Mouse (Mus musculus) forebrain, embryonic 14.5 days (tissue): ENCODE measurements around the gene Ugt3a1. TPM values are rescaled to one million over a fixed set of nuclear protein-coding genes. Genes with fewer than 3 reads are reported as not detected.
"Not testable (repeated sequence)": the region's sequence is repeated elsewhere in the genome, so short reads cannot be mapped to it uniquely, and the experiment has no call there.

Experiments used
- ATAC-seq: fragments of 200-750 bp; cut with Nextera tagmentation; 2 replicates; pipeline ENCODE4 v1.8.0; 2017; ENCODE audit warnings: mild to moderate bottlenecking, moderate library complexity
- DNase-seq: peaks from one replicate; pipeline ENCODE4 v3.0.0-alpha.2; 2015; ENCODE audit warnings: low spot score
- H3K27ac ChIP-seq: fragments of 300-500 bp; sonication (generic); 2 replicates; pipeline ENCODE4 v1.5.1; 2014; ENCODE audit warnings: low read depth, mild to moderate bottlenecking, control low read depth, low read length, moderate library complexity
- H3K27me3 ChIP-seq: fragments of 300-500 bp; sonication (generic); replicated peaks from 2 replicates; pipeline ENCODE4 v1.6.1; 2014; ENCODE audit warnings: low read length, control low read depth, mixed read lengths; ENCODE audit not compliant: control insufficient read depth, insufficient read depth
- H3K36me3 ChIP-seq: fragments of 300-500 bp; sonication (generic); 2 replicates; pipeline ENCODE4 v1.6.1; 2014; ENCODE audit warnings: low read length, control low read depth; ENCODE audit not compliant: control insufficient read depth, insufficient read depth
- H3K4me1 ChIP-seq: fragments of 300-500 bp; sonication (generic); 2 replicates; pipeline ENCODE4 v1.6.1; 2014; ENCODE audit warnings: antibody characterized with exemption, low read length, control low read depth; ENCODE audit not compliant: control insufficient read depth, insufficient read depth
- H3K4me2 ChIP-seq: fragments of 300-500 bp; sonication (generic); 2 replicates; pipeline ENCODE4 v1.6.1; 2014; ENCODE audit warnings: mild to moderate bottlenecking, control low read depth, low read length
- H3K4me3 ChIP-seq: fragments of 300-500 bp; sonication (generic); 2 replicates; pipeline ENCODE4 v1.5.1; 2014; ENCODE audit warnings: low read depth, low read length, control low read depth
- H3K9ac ChIP-seq: fragments of 300-500 bp; sonication (generic); 2 replicates; pipeline ENCODE4 v1.6.1; 2014; ENCODE audit warnings: mild to moderate bottlenecking, low read length, control low read depth, moderate library complexity
- H3K9me3 ChIP-seq: fragments of 300-500 bp; sonication (generic); replicated peaks from 2 replicates; pipeline ENCODE4 v1.6.1; 2016; ENCODE audit warnings: low read length, control low read depth, mixed read lengths; ENCODE audit not compliant: control insufficient read depth
- WGBS: fragments of 180-500 bp; shearing (Covaris S2); extraction: QIAGEN DNeasy Blood & Tissue Kit; methylation state at CpG from one replicate; pipeline ENCODE4 v1.1.7; 2014; 5-methylcytosine and 5-hydroxymethylcytosine counted together
- polyA plus RNA-seq: library from polyadenylated mRNA; unstranded; fragments of >200 nt; fragmentation: Nextera tagmentation; extraction: Ambion mirVana; gene quantifications from 2 replicates; pipeline ENCODE4 v1.2.1, GENCODE M21; 2014

Gene Ugt3a1
- not detected in 2 replicates for polyA plus RNA-seq

GRCm38 (mm10) chr15:9276838-9277295 is at the start of gene Ugt3a1:
Gene Ugt3a1, plus strand, starts transcription at chr15:9276888.
- Histone ChIP-seq H3K36me3 (no peaks in the 10 kb centered on the region), H3K9ac (no peak within 1 kb of the TSS), H3K27ac (no peak within 1 kb of the TSS), H3K27me3 (no peaks in the 10 kb centered on the region), H3K4me2 (no peak within 1 kb of the TSS), H3K4me1 (no peaks in the 10 kb centered on the region), H3K4me3 (no peak within 1 kb of the TSS), H3K9me3 (no peaks in the 10 kb centered on the region)
- DNase-seq = no peak
- 96% methylated on average over 6 of the region's 6 CpGs for WGBS
- no peak for ATAC-seq

GRCm38 (mm10) chr15:9230917-9231316 is 45.8 kb upstream of the Ugt3a1 start:
- ATAC-seq, H3K27ac ChIP-seq, H3K4me3 ChIP-seq, H3K9ac ChIP-seq, H3K9me3 ChIP-seq, H3K27me3 ChIP-seq, H3K36me3 ChIP-seq, DNase-seq, H3K4me1 ChIP-seq, H3K4me2 ChIP-seq: not testable (repeated sequence)
- 85% methylated on average over 4 of the region's 4 CpGs for WGBS

DNA sequence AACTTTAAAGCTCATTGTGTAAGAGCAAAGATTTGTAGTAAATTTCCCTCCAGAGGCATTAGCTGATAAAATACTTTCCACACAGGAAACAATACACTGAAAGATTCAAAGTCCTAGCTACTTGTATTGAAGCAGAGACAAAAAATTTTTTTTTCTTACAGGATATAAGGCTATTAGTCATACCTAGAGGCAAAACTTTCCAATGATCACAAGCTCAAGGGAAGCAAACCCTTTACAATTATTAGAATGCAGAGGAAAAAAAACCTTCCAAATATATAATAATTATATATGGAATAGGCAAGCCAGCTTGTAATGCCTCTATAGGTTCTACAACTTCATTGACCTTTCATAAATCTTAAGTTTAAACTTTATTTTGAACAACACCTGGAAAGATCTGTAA is 30.3 kb upstream of the Ugt3a1 start:
- Histone ChIP-seq H3K4me3 (no peak overlapping the region), H3K4me1 (no peaks in the 10 kb centered on the region), H3K9me3 (no peaks in the 10 kb centered on the region), H3K36me3 (no peaks in the 10 kb centered on the region), H3K9ac (no peak overlapping the region), H3K27ac (no peak overlapping the region), H3K27me3 (no peaks in the 10 kb centered on the region), H3K4me2 (no peak overlapping the region)
- DNase-seq (no peak), ATAC-seq (no peak)

DNA sequence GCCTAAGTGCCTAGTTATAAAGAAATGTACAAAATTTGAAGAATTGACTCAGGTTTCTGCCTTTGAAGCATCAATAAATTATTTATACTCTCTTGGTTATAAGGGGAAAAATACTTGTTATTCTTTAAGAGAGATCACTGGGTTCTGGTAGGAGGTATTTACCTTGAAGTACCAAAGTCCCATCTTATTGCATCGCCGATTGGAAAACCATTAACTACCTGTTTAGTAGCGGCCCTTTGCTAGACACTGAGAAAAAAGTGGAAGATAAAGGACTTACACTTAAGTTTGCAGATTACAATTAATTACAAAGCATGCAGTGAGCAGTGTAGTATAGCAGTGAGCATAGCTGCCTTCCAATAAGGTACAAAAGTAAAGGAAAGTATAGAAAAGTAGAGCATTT is 23.8 kb upstream of the Ugt3a1 start:
- Histone ChIP-seq H3K4me3 (no peak overlapping the region), H3K4me2 (no peak overlapping the region), H3K9me3 (no peaks in the 10 kb centered on the region), H3K27ac (no peak overlapping the region), H3K36me3 (no peaks in the 10 kb centered on the region), H3K9ac (no peak overlapping the region), H3K27me3 (no peaks in the 10 kb centered on the region), H3K4me1 (no peaks in the 10 kb centered on the region)
- WGBS = 96% methylated on average over 3 of the region's 3 CpGs
- DNase-seq (no peak), ATAC-seq (no peak)

DNA sequence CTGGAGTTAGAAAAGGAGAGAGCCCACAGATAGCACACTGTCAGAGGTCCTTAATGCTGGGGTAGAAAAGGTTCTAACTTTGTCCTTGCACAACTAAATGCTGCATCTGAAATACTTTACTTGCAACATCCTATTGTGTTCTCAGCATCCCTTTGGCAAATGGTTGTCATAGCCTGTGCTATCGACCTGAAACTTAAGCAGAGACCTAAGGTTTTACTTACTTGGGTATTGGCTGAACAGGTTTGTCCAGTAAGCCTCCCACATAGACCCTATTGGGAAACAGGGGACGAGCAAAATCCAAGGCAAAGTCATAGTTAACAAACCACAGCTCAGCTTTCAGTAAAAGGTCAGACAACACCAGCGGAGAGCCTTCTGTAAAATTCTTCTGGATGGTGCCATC is 16.1 kb upstream of the Ugt3a1 start:
- Histone ChIP-seq H3K4me1 (no peaks in the 10 kb centered on the region), H3K27me3 (no peaks in the 10 kb centered on the region), H3K4me3 (no peak overlapping the region), H3K27ac (no peak overlapping the region), H3K9ac (no peak overlapping the region), H3K36me3 (no peaks in the 10 kb centered on the region), H3K4me2 (no peak overlapping the region), H3K9me3 (no peaks in the 10 kb centered on the region)
- no peak for ATAC-seq
- 76% methylated on average over 3 of the region's 3 CpGs for WGBS
- DNase-seq = no peak

DNA sequence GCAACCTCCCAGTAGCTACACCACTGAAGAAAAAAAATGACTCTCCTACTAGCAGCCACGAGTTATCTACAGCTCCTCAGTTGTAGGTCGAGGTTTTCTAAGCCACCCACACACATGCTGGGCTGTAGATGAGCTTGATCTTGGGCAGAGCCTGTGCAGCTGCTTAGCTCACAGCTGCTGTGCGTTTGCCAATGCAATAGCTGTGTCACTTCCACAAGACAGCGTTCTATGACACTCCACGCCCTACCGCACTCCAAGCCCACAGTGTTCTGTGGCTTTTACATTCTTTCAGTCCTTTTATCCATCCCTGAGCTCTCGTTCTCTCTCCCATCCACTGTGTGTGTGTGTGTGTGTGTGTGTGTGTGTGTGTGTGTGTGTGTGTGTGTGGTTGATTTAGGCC is 4.8 kb upstream of the Ugt3a1 start:
- no peaks in the 10 kb centered on the region for H3K4me1 ChIP-seq
- no peak for DNase-seq
- no peak overlapping the region for H3K4me2 ChIP-seq
- H3K36me3 ChIP-seq = no peaks in the 10 kb centered on the region
- 86% methylated on average over 7 of the region's 7 CpGs for WGBS
- no peaks in the 10 kb centered on the region for H3K9me3 ChIP-seq
- no peaks in the 10 kb centered on the region for H3K27me3 ChIP-seq
- H3K9ac ChIP-seq = no peak overlapping the region
- H3K4me3 ChIP-seq = no peak overlapping the region
- no peak for ATAC-seq
- H3K27ac ChIP-seq = no peak overlapping the region

- no peaks in the 10 kb centered on the region for H3K36me3 ChIP-seq
- H3K9me3 ChIP-seq = no peaks in the 10 kb centered on the region
- no peak overlapping the region for H3K27ac ChIP-seq
- no peak overlapping the region for H3K4me2 ChIP-seq
- no peak overlapping the region for H3K9ac ChIP-seq
- no peak for ATAC-seq
- no peaks in the 10 kb centered on the region for H3K4me1 ChIP-seq
- 88% methylated on average over 3 of the region's 3 CpGs for WGBS
- no peak for DNase-seq
- H3K27me3 ChIP-seq = no peaks in the 10 kb centered on the region
- no peak overlapping the region for H3K4me3 ChIP-seq
Observed at GRCm38 (mm10) chr15:9279026-9279425, 2.3 kb downstream of the Ugt3a1 start.

DNA sequence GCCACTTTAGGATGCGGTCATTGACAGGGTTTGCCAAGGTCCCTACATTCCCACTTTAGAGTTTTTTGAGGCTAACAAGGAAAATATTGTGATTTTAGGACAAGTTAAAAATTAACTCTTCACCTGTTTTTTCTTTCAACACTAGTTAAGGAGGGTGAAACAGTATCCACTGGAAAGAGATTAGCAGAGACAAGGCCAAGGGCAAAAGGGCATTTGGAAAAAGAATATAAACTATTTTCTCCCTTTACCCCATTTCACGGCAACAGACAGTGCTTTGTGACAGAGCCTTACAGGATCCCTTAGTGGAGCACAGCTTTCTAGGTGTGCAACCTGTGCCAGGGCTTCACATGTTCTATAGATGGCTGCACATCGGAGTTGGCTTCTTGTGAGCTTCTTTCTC is 2.9 kb downstream of the Ugt3a1 start:
- Histone ChIP-seq H3K27ac (no peak overlapping the region), H3K9ac (no peak overlapping the region), H3K27me3 (no peaks in the 10 kb centered on the region), H3K9me3 (no peaks in the 10 kb centered on the region), H3K36me3 (no peaks in the 10 kb centered on the region), H3K4me2 (no peak overlapping the region), H3K4me3 (no peak overlapping the region), H3K4me1 (no peaks in the 10 kb centered on the region)
- 88% methylated on average over 3 of the region's 3 CpGs for WGBS
- ATAC-seq (no peak), DNase-seq (no peak)

DNA sequence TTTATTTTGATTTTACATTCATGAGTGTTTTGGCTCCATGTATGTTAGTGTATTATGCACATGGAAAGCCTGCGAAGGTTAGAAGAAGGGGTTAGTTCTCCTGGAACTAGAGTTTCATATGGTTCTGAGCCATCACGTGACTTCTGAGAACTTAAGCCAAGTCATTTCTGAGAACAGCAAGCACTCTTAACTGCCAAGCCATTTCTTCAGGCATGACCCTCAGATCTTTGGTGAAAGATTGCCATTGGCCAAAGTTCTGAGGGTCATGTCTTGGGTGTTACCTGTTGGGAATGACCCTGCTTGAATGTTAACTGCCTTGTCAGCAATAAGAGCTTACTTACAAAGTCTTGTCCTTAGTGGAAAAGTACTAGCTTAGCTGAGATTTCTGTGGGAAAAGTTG is 6.5 kb downstream of the Ugt3a1 start:
- 98% methylated on average over 2 of the region's 2 CpGs for WGBS
- Histone ChIP-seq H3K4me3 (no peak overlapping the region), H3K4me2 (no peak overlapping the region), H3K27me3 (no peaks in the 10 kb centered on the region), H3K36me3 (no peaks in the 10 kb centered on the region), H3K4me1 (no peaks in the 10 kb centered on the region), H3K27ac (no peak overlapping the region), H3K9me3 (no peaks in the 10 kb centered on the region), H3K9ac (no peak overlapping the region)
- DNase-seq = no peak
- ATAC-seq = no peak
